Mouse (Mus musculus): ENCODE data around the gene Ep400. TPM values are rescaled to one million over a fixed set of nuclear protein-coding genes. Genes with fewer than 3 reads are reported as not detected.

Ep400 gene
- 10 to 100 TPM; 30.0 to 38.4 TPM for total RNA-seq (2021)

DNA sequence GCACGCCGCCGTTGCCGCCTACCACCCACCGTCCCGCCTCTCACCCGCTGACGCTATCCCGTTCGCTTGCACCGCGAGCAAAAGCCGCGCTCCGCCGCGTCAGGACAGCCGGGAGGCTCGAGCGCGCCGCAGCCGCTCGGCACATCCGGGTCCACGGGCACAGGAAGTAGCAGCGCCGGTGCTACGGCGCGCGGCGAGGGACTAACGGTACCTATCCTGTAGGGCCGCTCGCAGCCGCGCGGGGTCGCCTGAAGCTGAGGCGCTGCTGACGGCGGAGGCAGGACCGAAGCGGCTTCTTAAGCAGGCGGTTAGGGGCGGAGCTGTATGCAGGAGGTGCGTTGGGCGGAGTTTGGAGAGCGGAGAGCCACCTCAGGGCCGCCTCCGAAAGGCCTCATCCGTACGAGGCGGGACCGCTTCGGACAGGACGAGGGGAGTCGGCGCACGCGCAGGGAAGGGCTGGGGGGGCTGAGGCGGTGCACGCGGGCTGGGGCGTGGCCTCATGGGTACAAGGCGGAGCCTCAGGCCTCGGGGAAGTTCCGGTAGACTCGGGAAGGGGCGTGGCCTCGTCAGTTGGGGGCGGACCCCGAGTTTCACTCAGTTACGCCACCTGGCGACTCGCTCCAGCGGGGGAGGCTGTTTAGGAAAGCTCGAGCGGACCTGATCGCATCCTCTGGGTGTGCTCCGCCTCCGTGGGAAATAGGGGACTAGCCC, at the start of gene Ep400:
Gene Ep400 (minus strand): TSS at position 270 of the 711 bp plus-strand sequence.
- peak; percentile 100 for DNase-seq
- intact Hi-C loops (cut with DNase I) = loop anchor here (5.0 kb wide), 2 partner anchors 37 to 118 kb away; partner anchors contain the start of genes Ddx51 and Noc4l

DNA sequence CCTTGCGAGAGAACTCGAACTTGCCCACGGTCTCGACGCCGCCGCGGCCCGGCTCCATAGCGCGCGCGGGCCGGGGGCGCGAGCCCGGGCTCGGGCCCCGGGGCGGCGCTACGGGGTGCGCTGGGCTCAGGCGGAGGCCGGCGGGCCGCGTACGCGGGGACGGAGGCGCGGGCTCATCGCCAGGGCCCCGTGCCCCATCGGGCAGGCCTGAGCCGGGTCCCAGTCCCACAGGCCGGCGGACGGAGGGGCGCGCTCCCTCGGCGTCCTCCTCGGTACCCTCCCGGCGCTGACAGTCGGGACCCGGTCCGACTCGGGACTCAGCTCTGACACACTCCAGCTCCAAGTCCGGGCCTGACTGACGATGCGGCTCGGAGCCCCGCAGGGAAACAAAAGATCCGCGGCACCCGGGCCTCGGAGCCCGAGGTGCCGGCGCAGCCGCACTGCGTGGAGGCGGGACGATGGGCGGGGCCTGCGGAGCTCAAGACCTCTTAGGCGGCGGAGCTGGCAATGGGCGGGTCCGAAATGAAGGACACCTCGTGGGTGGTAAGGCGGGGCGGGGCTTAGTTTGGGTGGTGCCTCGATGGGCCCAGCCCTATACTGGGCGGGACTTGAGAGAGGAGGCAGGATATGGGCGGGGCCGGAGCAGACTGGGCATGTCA, 39.3 kb upstream of the Ep400 start, which contains the start of gene Ulk1:
Gene Ulk1 (minus strand): TSS at position 431 of the 659 bp plus-strand sequence.
- intact Hi-C loops (cut with DNase I) = loop anchor here (2.0 to 5.0 kb wide), 2 partner anchors 29 to 37 kb away; partner anchors contain the start of genes Chek2, Ep400 and Hscb
- peak; percentile 99 for DNase-seq

GRCm38 (mm10) chr5:110808821-110809666, 38.5 kb upstream of the Ep400 start:
- intact Hi-C loops (cut with DNase I) = loop anchor here (5.0 kb wide), 1 partner anchor 37 kb away; the partner anchor contains the start of gene Ep400
- DNase-seq = peak; percentile 29 to 55

DNA sequence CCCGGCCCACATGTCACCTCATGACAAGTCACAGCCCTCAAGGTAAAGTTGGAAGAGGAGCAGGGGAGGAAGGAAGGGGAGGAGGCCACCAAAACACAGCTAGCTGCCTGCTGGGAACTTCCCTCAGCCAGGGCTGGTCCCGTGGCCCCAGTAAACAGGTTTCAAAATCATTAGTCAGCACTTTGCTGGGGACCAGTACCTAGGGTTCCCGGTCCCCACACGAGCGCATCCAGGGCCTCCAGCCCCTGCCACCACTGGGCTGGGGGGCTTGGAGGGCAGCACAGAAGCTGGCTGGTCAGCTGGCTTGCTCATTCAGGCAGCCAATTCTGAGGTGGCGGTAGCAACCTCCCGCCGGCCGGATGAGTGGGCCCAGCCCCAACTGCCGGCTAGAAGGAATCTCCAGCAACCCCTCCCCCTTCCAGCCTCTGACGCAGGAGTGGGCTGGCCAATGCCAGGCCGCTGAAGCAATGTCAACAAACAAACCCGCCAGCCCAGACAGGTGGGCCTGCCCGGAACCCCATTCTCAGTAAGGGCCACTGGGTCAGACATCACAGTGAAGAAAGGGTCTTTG, 37.6 kb upstream of the Ep400 start:
- intact Hi-C loops (cut with DNase I) = loop anchor here (5.0 kb wide), 1 partner anchor 36 kb away; the partner anchor contains the start of gene Ep400

DNA sequence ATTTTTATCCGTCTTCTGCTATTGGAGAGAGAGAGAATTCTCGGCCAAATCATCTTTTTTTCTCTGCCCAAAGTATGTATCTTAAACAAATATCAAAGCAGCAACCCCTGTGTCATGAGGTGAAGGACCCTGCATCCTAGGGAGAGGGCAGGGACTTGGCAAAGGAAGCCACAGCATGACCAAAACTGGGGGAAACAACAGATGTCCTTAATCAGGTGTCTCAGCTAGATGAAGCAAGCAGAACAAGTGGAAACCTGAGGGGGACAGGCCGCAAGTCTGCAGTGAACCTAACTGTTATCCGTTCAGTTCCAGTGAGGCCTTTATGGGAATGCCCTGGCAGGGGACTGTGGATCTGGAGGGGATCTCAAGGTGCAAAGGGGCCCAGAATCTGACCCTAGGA, 36.9 kb upstream of the Ep400 start:
- no peak for DNase-seq
- intact Hi-C loops (cut with DNase I) = loop anchor here (2.0 to 5.0 kb wide), 2 partner anchors 27 to 35 kb away; partner anchors contain the start of genes Ep400 and Pus1

More for the DNA sequence above, 37.6 kb upstream of the Ep400 start:
- DNase-seq = peak; percentile 87 to 92

- no peak for DNase-seq
- intact Hi-C loops (cut with DNase I) = loop anchor here (2.0 to 5.0 kb wide), 2 partner anchors 26 to 34 kb away; partner anchors contain the start of genes Ep400 and Pus1
Measured at GRCm38 (mm10) chr5:110806676-110807075, 36.2 kb upstream of the Ep400 start.

DNA sequence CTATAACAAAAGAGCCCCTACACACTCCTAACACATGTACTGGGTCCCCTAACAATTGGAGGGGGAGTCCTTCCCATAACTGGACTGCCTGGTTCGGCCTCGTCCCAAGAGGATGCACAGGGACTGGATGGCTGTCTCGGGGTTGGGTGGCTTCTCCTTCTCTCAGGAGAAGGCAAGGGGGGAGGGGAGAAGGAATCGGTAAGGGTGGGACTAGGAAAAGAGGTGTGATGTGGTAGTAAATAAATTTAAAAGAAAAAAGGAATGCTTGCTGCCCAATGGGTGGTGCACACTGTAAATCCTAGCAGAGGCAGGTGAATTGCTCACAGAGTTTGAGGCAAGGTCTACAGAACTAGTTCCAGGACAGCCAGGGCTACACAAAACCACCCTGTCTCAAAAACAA, 35.6 kb upstream of the Ep400 start:
- intact Hi-C loops (cut with DNase I) = loop anchor here (2.0 to 5.0 kb wide), 2 partner anchors 25 to 34 kb away; partner anchors contain the start of genes Ep400 and Pus1
- no peak for DNase-seq

DNA sequence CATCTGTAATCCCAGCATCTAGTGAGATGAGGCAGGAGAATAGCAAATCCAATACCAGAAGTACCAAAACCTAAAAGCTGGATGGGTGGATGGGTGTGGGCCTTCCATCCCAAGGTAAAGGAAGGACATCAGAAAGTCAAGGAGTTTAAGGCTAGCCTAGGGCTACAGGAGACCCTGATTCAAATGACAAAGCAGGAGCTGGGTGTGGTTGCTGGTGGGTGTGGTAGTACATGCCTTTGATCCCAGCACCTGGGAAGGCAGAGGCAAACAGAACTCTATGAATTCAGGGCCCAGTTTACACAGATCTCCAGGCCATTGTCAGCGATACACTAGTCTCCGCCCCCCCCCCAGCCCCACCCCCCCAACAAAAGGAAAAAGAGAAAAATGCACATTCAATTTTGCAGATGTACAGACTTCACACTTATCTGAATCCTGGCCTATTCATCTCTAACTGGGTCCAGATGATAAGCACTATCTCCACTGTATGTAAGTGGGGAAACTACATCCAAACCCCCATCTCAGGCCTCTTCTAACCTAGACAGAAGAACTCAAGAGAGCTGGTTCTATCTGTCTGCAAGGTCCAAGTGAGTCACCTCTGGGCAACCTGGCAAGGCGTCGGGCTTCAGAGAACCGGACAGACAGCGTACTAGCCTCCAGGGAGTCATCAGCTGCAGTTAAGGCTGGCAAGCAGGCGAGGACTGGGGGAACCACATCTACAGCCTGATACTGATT, 33.7 kb upstream of the Ep400 start:
- intact Hi-C loops (cut with DNase I) = no loop called here
- no peak for DNase-seq

GRCm38 (mm10) chr5:110802809-110803208, 32.3 kb upstream of the Ep400 start:
- no peak for DNase-seq
- intact Hi-C loops (cut with DNase I) = no loop called here

DNA sequence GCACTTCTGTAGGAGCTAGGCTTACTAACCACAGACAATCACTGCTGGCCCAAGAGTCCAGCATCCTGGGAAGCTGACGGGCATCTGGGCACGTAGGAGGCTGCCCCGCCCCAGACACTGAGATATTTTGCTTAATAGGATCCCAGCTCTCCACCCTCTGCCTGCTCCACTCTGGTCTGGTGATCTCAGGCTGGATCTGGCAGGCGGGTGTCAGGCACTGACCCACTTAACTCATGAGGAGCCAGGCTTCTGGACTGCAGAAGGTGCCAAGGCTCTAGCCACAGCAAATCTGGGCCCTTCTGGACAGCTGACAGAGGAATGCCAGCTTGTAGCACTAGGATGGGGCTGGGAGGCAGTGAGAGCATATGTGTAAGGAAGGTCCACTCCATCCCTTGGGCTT, 31.7 kb upstream of the Ep400 start:
- no peak for DNase-seq

GRCm38 (mm10) chr5:110801036-110801624, 30.6 kb upstream of the Ep400 start:
- intact Hi-C loops (cut with DNase I) = no loop called here
- DNase-seq = no peak

More for the DNA sequence above, 31.7 kb upstream of the Ep400 start:
- intact Hi-C loops (cut with DNase I) = no loop called here

DNA sequence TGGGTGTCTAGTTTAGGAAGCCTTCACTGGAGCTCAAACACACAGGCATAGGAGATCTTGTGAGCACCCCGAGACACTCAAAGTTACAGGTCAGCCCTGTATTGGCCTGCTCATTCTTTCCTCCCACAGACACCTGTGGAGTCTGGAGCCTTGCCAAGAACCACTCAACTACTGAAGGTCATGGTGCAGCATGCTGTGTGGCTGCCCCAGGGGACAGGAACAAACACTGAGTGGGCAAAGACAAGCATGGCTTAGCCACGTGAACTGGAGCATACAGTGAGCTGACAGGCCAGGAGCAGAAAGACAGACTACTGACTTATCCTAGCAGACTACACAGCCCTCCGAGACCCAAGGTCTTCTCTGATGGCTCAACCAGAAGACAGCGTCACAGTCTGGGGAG, 27.2 kb upstream of the Ep400 start:
- intact Hi-C loops (cut with DNase I) = no loop called here
- no peak for DNase-seq

DNA sequence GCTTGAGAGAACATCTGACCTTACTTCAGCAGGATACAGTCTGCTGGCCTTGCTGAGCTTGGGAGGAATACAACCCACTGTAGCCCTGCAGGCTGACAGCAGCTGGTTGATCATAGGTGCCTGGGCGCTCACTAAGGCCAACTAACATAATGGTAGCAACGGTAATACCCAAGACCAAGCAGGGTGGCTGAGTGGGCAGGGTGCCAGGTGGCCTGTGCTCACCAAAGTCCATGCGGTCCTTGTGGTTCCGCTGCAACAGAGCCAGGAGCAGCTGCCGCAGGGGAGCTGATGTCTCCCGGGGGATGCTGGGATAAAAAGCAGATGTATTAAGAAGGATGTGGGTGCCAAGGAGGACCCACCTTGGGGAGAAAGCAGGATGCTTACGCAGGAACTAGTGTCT, 23.8 kb upstream of the Ep400 start:
- no peak for DNase-seq
- intact Hi-C loops (cut with DNase I) = no loop called here

DNA sequence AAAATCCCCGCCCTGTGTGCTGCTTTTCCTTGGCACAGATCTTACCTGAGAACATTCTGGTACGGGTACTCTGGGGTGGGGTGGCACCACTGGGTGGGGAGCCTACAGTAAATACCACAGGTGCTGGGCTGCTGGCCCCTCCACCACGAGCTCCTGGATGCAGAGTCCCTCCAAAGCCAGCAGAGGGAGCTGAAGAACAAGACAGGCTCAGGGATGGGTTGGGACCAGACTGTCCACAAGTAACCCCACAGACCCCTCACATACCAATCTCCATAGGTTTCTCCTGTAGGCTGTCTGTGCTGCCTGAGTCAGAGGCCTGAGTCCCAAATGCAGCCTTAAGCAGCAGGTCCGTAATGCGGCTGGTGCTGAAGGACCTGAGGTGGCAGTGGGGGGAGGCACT, 18.2 kb upstream of the Ep400 start:
- DNase-seq = peak; percentile 45 to 60
- intact Hi-C loops (cut with DNase I) = loop anchor here (5.0 kb wide), 2 partner anchors 49 to 134 kb away; partner anchors contain the start of genes Chek2 and Hscb

GRCm38 (mm10) chr5:110786081-110786835, 15.7 kb upstream of the Ep400 start:
- intact Hi-C loops (cut with DNase I) = loop anchor here (5.0 kb wide), 2 partner anchors 51 to 136 kb away; partner anchors contain the start of genes Chek2 and Hscb

GRCm38 (mm10) chr5:110783150-110783549, 12.6 kb upstream of the Ep400 start:
- intact Hi-C loops (cut with DNase I) = loop anchor here (5.0 kb wide), 2 partner anchors 484 to 544 kb away; no protein-coding TSS in a partner anchor
- DNase-seq = no peak

More at GRCm38 (mm10) chr5:110786081-110786835, 15.7 kb upstream of the Ep400 start:
- DNase-seq = no peak

DNA sequence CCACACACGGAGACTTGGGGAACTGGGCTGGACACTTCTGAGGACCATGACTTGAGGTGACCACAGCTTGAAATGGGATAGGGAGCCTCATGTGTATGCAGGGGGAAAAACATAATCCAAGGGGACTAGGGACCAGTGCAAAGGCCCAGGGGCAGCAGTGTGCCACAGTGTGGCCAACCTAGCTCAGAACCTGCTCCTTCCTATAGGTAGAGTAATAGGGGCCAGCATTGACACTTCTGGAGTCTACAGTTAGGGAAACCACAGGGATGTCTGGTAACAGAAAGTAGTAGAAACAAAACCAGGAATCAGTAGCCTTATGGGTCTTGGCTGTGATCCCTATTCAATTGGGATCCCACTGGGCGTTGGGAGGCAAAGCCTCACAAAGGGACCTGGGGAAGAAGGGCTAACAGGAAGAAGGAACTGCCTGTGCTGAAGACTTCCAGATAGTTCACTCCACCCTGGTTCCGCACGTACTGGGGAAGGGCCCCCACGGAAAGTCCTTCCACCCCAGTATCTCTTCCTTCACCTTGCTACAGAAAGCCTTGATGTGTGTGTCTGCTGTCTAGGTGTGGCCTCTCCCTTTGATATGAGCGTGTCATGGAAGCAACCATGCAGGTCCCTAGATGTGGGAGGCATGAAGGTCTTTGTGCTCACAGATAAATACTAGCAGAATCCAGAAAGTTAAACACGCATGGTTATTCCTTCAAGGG, 11.2 kb upstream of the Ep400 start:
- DNase-seq = no peak
- intact Hi-C loops (cut with DNase I) = loop anchor here (2.0 to 5.0 kb wide), 3 partner anchors 25 to 546 kb away; no protein-coding TSS in a partner anchor
